Mouse (Mus musculus): ENCODE measurements around the gene Celf6.

DNA sequence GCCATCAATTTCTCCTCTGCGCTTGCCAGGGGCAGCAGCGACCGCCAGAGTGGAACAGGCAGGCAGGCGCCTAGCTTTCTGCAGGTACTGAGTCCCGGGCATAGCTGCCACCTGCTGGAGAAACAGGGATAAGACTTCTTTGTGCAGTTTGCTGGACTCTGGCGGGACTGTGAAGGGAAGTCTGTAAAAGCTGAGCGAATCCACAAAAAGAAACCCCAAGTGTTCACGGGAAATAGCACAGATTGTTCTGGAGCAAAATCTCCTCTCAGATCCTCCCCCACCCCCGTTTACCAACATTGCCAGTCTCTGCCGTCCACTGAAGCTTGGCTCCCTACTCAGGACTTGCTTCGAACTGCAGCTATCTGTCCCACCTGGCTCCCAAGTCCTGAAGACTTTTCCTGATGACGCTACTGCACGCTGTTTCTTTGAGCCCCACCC is 7.2 kb downstream of the Celf6 start:
- TF ChIP-seq CTCF (IDR thresholded peaks at IDR 0.05; ENCODE audit: extremely low read depth, insufficient read depth, low read length) (peak; percentile 78), POLR2A (IDR thresholded peaks at IDR 0.05; ENCODE audit: extremely low read depth, insufficient read depth, low read length) (no peak)

Measured in cortical plate, adult 2 months (tissue).